Mouse (Mus musculus) forebrain, embryonic 12.5 days (tissue): ENCODE data around the gene Esyt1. TPM values are rescaled to one million over a fixed set of nuclear protein-coding genes. Genes with fewer than 3 reads are reported as not detected.
"Not testable (repeated sequence)": the region's sequence is repeated elsewhere in the genome, so short reads cannot be mapped to it uniquely, and the experiment has no call there.

Experiments
- ATAC-seq: fragments of 200-750 bp; cut with Nextera tagmentation; 2 replicates; pipeline ENCODE4 v1.8.0; 2017; ENCODE audit warnings: moderate TSS enrichment; ENCODE audit not compliant: low FRiP score
- H3K27ac ChIP-seq: fragments of 300-500 bp; sonication (generic); 2 replicates; pipeline ENCODE4 v1.5.1; 2016; ENCODE audit warnings: mild to moderate bottlenecking
- H3K27me3 ChIP-seq: fragments of 300-500 bp; sonication (generic); 2 replicates; pipeline ENCODE4 v1.6.1; 2016; ENCODE audit warnings: mild to moderate bottlenecking
- H3K36me3 ChIP-seq: fragments of 300-500 bp; sonication (generic); replicated peaks from 2 replicates; pipeline ENCODE4 v1.6.1; 2016; ENCODE audit warnings: mild to moderate bottlenecking
- H3K4me1 ChIP-seq: fragments of 300-500 bp; sonication (generic); 2 replicates; pipeline ENCODE4 v1.6.1; 2016
- H3K4me2 ChIP-seq: fragments of 300-500 bp; sonication (generic); 2 replicates; pipeline ENCODE4 v1.6.1; 2016; ENCODE audit warnings: mild to moderate bottlenecking, moderate library complexity
- H3K4me3 ChIP-seq: fragments of 300-500 bp; sonication (generic); replicated peaks from 2 replicates; pipeline ENCODE4 v1.5.1; 2016; ENCODE audit warnings: mild to moderate bottlenecking
- H3K9ac ChIP-seq: fragments of 300-500 bp; sonication (generic); 2 replicates; pipeline ENCODE4 v1.6.1; 2016; ENCODE audit warnings: mild to moderate bottlenecking
- H3K9me3 ChIP-seq: fragments of 300-500 bp; sonication (generic); 2 replicates; pipeline ENCODE4 v1.6.1; 2016
- WGBS: fragments of 180-500 bp; shearing (Covaris S2); methylation state at CpG from one replicate; pipeline ENCODE4 v1.1.7; 2016; 5-methylcytosine and 5-hydroxymethylcytosine counted together
- polyA plus RNA-seq: library from polyadenylated mRNA; unstranded; fragments of >200 nt; fragmentation: Nextera tagmentation; extraction: Ambion mirVana; gene quantifications from 2 replicates; pipeline ENCODE4 v1.2.1, GENCODE M21; 2016

The Esyt1 gene
- polyA plus RNA-seq, 1 experiment from 2014 or later: 13.8 TPM

GRCm38 (mm10) chr10:128511189-128511588, 14.5 kb downstream of the Esyt1 start:
- no peak overlapping the region for H3K4me2 ChIP-seq
- 90% methylated on average over 9 of the region's 9 CpGs for WGBS
- no peak overlapping the region for H3K9ac ChIP-seq
- H3K4me1 ChIP-seq: no peaks in the 10 kb centered on the region
- no peaks in the 10 kb centered on the region for H3K9me3 ChIP-seq
- no peaks in the 10 kb centered on the region; the same call in 1 of the 2 replicates for H3K36me3 ChIP-seq
- no peak overlapping the region for H3K27ac ChIP-seq
- ATAC-seq: no peak
- H3K27me3 ChIP-seq: peaks cover 14% of the 10 kb centered on the region
- H3K4me3 ChIP-seq: no peak overlapping the region

GRCm38 (mm10) chr10:128510301-128510700, 15.4 kb downstream of the Esyt1 start:
- Histone ChIP-seq H3K27ac (no peak overlapping the region), H3K36me3 (peaks cover 4% of the 10 kb centered on the region; the same call in 1 of the 2 replicates), H3K27me3 (peaks cover 5% of the 10 kb centered on the region), H3K4me2 (no peak overlapping the region), H3K4me1 (no peaks in the 10 kb centered on the region), H3K4me3 (no peak overlapping the region), H3K9me3 (no peaks in the 10 kb centered on the region), H3K9ac (no peak overlapping the region)
- 89% methylated on average over 11 of the region's 11 CpGs for WGBS
- no peak for ATAC-seq

DNA sequence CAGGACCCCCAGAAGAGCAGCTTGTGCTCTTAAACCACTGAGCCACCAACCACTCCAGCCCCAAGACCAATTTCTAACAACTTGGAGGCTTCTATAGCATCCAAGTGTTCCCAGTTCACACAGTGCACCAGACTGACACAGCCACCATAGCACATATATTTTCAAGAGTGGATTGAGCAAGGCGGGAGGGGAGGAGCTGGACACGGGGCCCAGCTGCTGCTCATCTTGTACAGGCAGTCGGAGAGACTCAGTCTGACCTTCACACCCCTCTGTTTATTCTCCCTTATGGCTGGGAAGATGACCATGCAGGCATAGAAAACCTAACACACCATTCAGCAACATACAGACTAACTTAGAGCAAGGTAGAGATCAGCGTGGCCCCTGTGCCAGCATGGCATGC, 15.8 kb downstream of the Esyt1 start:
- H3K27ac ChIP-seq: no peak overlapping the region
- H3K9ac ChIP-seq: no peak overlapping the region
- H3K27me3 ChIP-seq: peaks cover under 1% of the 10 kb centered on the region; the same call in 1 of the 2 replicates
- H3K4me1 ChIP-seq: no peaks in the 10 kb centered on the region
- no peaks in the 10 kb centered on the region for H3K9me3 ChIP-seq
- ATAC-seq: no peak
- H3K36me3 ChIP-seq: peaks cover 4% of the 10 kb centered on the region; the same call in 1 of the 2 replicates
- H3K4me3 ChIP-seq: no peak overlapping the region
- WGBS: 83% methylated on average over 4 of the region's 4 CpGs
- H3K4me2 ChIP-seq: no peak overlapping the region

DNA sequence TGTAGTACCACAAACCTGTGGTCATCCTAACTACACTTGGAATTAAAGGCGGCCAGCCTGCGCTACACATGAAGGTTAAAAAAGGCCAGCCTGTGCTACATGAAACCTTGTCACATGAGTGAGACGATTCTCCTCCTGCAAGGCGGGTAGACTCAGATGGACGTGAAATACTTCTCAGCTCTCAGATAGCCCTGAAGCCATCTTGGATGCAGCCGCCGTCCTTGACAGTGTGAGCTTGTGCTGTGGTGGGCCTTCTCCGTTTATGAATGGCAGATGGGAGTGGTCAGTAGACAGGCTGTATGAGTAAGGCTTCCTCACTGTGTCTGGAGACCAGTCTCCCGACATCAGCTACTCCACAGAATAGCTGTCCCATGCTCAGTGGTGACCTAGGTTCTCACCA, 16.5 kb downstream of the Esyt1 start:
- WGBS: 86% methylated on average over 9 of the region's 9 CpGs
- Histone ChIP-seq H3K9ac (no peak overlapping the region), H3K4me2 (no peak overlapping the region), H3K4me1 (no peaks in the 10 kb centered on the region), H3K9me3 (no peaks in the 10 kb centered on the region), H3K27ac (no peak overlapping the region), H3K36me3 (peaks cover 4% of the 10 kb centered on the region; the same call in 1 of the 2 replicates), H3K4me3 (no peak overlapping the region), H3K27me3 (no peaks in the 10 kb centered on the region)
- ATAC-seq: no peak

DNA sequence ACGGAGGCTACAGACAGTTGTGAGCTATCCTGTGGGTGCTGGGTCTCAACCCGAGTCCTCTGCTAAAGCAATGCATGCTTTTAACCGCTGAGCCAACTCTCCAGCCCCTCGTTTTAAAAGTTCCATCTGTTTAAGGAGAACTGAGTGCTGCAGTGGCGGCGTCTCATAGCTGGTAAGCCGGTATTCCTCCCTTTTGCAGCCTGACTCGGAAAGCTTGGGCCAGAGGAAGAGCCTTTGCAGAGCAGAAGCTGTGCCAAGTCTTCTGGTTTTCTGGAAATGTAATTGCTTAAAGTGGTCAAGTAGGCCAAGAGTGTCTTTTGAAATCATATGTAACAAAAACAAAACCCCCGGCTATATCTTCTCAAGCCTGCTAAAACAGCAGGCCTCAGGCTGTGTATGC, 17.4 kb downstream of the Esyt1 start:
- no peaks in the 10 kb centered on the region for H3K9me3 ChIP-seq
- no peak for ATAC-seq
- H3K36me3 ChIP-seq: peaks cover 4% of the 10 kb centered on the region; the same call in 1 of the 2 replicates
- 82% methylated on average over 9 of the region's 9 CpGs for WGBS
- no peak overlapping the region for H3K9ac ChIP-seq
- no peak overlapping the region for H3K4me3 ChIP-seq
- no peaks in the 10 kb centered on the region for H3K4me1 ChIP-seq
- H3K4me2 ChIP-seq: no peak overlapping the region
- no peak overlapping the region for H3K27ac ChIP-seq
- no peaks in the 10 kb centered on the region for H3K27me3 ChIP-seq

GRCm38 (mm10) chr10:128505974-128506373, 19.7 kb downstream of the Esyt1 start:
- Histone ChIP-seq H3K27me3 (no peaks in the 10 kb centered on the region), H3K4me2 (no peak overlapping the region), H3K4me3 (no peak overlapping the region), H3K36me3 (peaks cover 4% of the 10 kb centered on the region; the same call in 1 of the 2 replicates), H3K27ac (no peak overlapping the region), H3K4me1 (no peaks in the 10 kb centered on the region), H3K9ac (no peak overlapping the region), H3K9me3 (no peaks in the 10 kb centered on the region)
- no peak for ATAC-seq
- WGBS: 93% methylated on average over 14 of the region's 14 CpGs

GRCm38 (mm10) chr10:128505371-128505667, 20.4 kb downstream of the Esyt1 start:
- H3K4me2 ChIP-seq, H3K27ac ChIP-seq, H3K4me3 ChIP-seq, H3K9me3 ChIP-seq, H3K9ac ChIP-seq, H3K27me3 ChIP-seq, H3K36me3 ChIP-seq, H3K4me1 ChIP-seq, ATAC-seq: not testable (repeated sequence)
- 85% methylated on average over 5 of the region's 5 CpGs for WGBS

GRCm38 (mm10) chr10:128504641-128505370, 20.9 kb downstream of the Esyt1 start:
- H3K9ac ChIP-seq: no peak overlapping the region
- no peaks in the 10 kb centered on the region for H3K27me3 ChIP-seq
- ATAC-seq: no peak
- no peak overlapping the region for H3K27ac ChIP-seq
- H3K9me3 ChIP-seq: no peaks in the 10 kb centered on the region
- no peaks in the 10 kb centered on the region for H3K4me1 ChIP-seq
- H3K4me2 ChIP-seq: no peak overlapping the region
- H3K4me3 ChIP-seq: no peak overlapping the region
- peaks cover 4% of the 10 kb centered on the region; the same call in 1 of the 2 replicates for H3K36me3 ChIP-seq
- WGBS: 75% methylated on average over 9 of the region's 9 CpGs

DNA sequence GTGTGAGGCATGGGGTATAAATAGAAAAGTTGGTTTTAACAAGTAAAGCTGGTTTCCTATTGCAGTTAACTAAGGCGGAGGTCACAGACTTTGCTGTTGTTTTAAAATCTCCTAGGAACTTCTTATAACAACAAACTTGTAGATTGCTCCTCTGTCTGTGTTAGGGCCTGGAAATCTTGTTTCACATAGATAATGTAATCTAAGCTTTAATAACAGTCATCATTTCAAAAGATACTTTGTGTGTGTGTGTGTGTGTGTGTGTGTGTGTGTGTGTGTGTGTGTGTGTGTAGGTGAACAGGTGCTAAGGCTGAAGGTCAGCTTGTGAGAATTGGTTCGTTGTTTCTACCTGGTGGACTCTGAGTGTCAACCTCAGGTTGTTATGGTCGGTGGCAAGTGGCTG, 21.7 kb downstream of the Esyt1 start:
- ATAC-seq: no peak
- no peak overlapping the region for H3K4me2 ChIP-seq
- H3K27me3 ChIP-seq: no peaks in the 10 kb centered on the region
- peaks cover 6% of the 10 kb centered on the region; the same call in 1 of the 2 replicates for H3K4me1 ChIP-seq
- no peak overlapping the region for H3K27ac ChIP-seq
- no peak overlapping the region for H3K9ac ChIP-seq
- WGBS: 84% methylated on average over 3 of the region's 3 CpGs
- no peaks in the 10 kb centered on the region for H3K9me3 ChIP-seq
- H3K4me3 ChIP-seq: no peak overlapping the region
- peaks cover 4% of the 10 kb centered on the region; the same call in 1 of the 2 replicates for H3K36me3 ChIP-seq

DNA sequence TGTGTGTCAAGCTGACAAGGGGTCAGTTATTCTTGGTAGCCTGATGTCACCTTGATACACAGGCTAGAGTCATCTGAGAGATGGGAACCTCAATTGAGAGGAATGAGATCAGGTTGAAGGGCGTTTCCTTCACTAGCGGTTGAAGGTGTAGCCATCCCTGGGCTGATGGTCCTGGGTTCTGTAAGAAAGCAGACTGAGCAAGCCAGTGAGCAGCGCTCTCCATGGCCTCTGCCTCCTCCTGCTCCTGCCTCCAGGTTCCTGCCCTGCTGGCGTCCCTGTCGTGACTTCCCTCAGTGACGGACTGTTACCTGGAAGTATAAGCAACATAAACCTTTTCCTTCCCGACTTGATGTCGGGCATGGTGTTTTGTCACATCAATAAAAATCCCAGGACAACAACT, 22.1 kb downstream of the Esyt1 start:
- H3K27ac ChIP-seq: no peak overlapping the region
- no peak overlapping the region for H3K4me2 ChIP-seq
- no peaks in the 10 kb centered on the region for H3K9me3 ChIP-seq
- 81% methylated on average over 8 of the region's 8 CpGs for WGBS
- no peak overlapping the region for H3K4me3 ChIP-seq
- no peak for ATAC-seq
- H3K36me3 ChIP-seq: peaks cover 4% of the 10 kb centered on the region; the same call in 1 of the 2 replicates
- no peaks in the 10 kb centered on the region for H3K27me3 ChIP-seq
- H3K9ac ChIP-seq: no peak overlapping the region
- peaks cover 6% of the 10 kb centered on the region; the same call in 1 of the 2 replicates for H3K4me1 ChIP-seq

DNA sequence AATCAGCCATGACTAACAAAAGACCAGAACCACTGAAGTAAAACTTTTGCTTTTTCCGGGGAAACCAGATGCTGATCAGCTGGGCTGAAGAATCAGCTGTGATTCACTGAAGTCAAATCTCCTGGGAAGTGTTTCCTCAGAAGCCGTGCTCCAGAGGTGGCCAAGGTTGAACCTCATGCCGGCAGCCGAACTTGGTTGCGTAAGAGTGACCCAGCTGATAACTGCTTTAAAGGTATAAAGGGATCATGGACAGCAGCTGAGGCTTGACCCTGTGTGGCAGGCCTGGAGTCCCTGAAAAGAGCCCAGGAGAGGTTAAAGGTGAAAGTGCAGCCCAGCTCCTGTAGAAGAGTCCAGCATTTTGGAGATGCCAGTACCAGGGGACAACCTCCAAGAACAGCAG, 23.3 kb downstream of the Esyt1 start:
- ATAC-seq: no peak
- Histone ChIP-seq H3K27me3 (no peaks in the 10 kb centered on the region), H3K9ac (no peak overlapping the region), H3K4me3 (no peak overlapping the region), H3K9me3 (no peaks in the 10 kb centered on the region), H3K36me3 (peaks cover 4% of the 10 kb centered on the region; the same call in 1 of the 2 replicates), H3K4me1 (peaks cover 16% of the 10 kb centered on the region), H3K27ac (no peak overlapping the region), H3K4me2 (no peak overlapping the region)
- 88% methylated on average over 5 of the region's 5 CpGs for WGBS

- H3K9ac ChIP-seq: peak overlapping the region; percentile 59
- H3K27ac ChIP-seq: peak overlapping the region; percentile 68
- H3K36me3 ChIP-seq: no peaks in the 10 kb centered on the region
Measured at GRCm38 (mm10) chr10:128499116-128499671, 26.5 kb downstream of the Esyt1 start.

DNA sequence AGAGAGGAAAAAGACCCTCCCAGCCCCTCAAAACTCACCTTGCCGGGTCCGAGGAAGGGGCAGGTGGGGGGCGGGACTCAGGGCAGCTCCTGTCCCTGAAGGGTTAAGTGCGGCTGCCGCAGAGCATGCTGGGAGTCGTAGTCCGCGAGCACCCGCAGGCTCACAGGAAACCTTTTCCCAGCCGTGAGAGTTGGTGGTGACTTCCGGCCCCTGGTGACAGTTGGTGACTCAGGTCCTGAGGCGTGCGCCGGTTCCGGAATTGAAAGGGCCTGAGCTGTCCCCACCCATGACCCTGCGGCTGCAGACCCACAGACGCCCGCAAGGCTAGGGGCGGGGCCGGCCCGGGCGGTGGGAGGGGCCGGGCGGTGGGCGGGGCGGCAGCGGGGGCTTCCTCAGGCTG, 27.1 kb downstream of the Esyt1 start, which contains the start of gene Myl6b:
Gene Myl6b, minus strand, starts transcription at position 96 of the 400 bp plus-strand sequence.
- WGBS: under 1% methylated on average over 26 of the region's 27 CpGs
- peak; percentile 83 for ATAC-seq

More at GRCm38 (mm10) chr10:128499116-128499671, 26.5 kb downstream of the Esyt1 start:
- peak overlapping the region; percentile 81 for H3K4me2 ChIP-seq
- peaks cover 29% of the 10 kb centered on the region for H3K4me1 ChIP-seq
- H3K9me3 ChIP-seq: no peaks in the 10 kb centered on the region
- H3K4me3 ChIP-seq: peak overlapping the region; percentile 63
- peaks cover 10% of the 10 kb centered on the region for H3K27me3 ChIP-seq
- ATAC-seq: peak; percentile 37
- WGBS: 3% methylated on average over 21 of the region's 21 CpGs

More for the DNA sequence above, 27.1 kb downstream of the Esyt1 start, which contains the start of gene Myl6b:
- H3K27ac ChIP-seq: peak within 1 kb of the TSS; percentile 68
- no peaks in the 10 kb centered on the region for H3K9me3 ChIP-seq
- H3K36me3 ChIP-seq: no peaks in the 10 kb centered on the region
- peaks cover 29% of the 10 kb centered on the region for H3K4me1 ChIP-seq
- peak within 1 kb of the TSS; percentile 59 for H3K9ac ChIP-seq
- peaks cover 10% of the 10 kb centered on the region for H3K27me3 ChIP-seq
- peak within 1 kb of the TSS; percentile 81 for H3K4me2 ChIP-seq
- H3K4me3 ChIP-seq: peak within 1 kb of the TSS; percentile 63
